Mouse (Mus musculus) kidney, embryonic 16.5 days (tissue): ENCODE measurements at regions not wholly inside any gene's neighbourhood (a gene's known extent, or its start where the extent isn't known, plus 50 kb on each side); places are given as distances from the start of the nearest gene placed in this dataset.
A peak's percentile ranks its signal among the peaks of the same experiment; 100 is the strongest.

Experiments used
- ATAC-seq: fragments of 200-750 bp; cut with Nextera tagmentation; 2 replicates; pipeline ENCODE4 v1.8.0; 2017; ENCODE audit warnings: moderate TSS enrichment; ENCODE audit not compliant: low FRiP score, low TSS enrichment
- H3K27ac ChIP-seq: fragments of 300-500 bp; sonication (generic); 2 replicates; pipeline ENCODE4 v1.5.1; 2014; ENCODE audit warnings: low read length
- H3K27me3 ChIP-seq: fragments of 300-500 bp; sonication (generic); 2 replicates; pipeline ENCODE4 v1.6.1; 2014; ENCODE audit warnings: low read length, control low read depth, mixed read lengths; ENCODE audit not compliant: insufficient read depth
- H3K36me3 ChIP-seq: fragments of 300-500 bp; sonication (generic); 2 replicates; pipeline ENCODE4 v1.6.1; 2014; ENCODE audit warnings: low read length, control low read depth, mixed read lengths; ENCODE audit not compliant: insufficient read depth
- H3K4me1 ChIP-seq: fragments of 300-500 bp; sonication (generic); 2 replicates; pipeline ENCODE4 v1.6.1; 2014; ENCODE audit warnings: low read length, control low read depth, mixed read lengths; ENCODE audit not compliant: insufficient read depth
- H3K4me2 ChIP-seq: fragments of 300-500 bp; sonication (generic); replicated peaks from 2 replicates; pipeline ENCODE4 v1.6.1; 2014; ENCODE audit warnings: low read depth, low read length
- H3K4me3 ChIP-seq: fragments of 300-500 bp; sonication (generic); 2 replicates; pipeline ENCODE4 v1.5.1; 2014; ENCODE audit warnings: mild to moderate bottlenecking, low read length
- H3K9ac ChIP-seq: fragments of 300-500 bp; sonication (generic); replicated peaks from 2 replicates; pipeline ENCODE4 v1.6.1; 2014; ENCODE audit warnings: low read length
- H3K9me3 ChIP-seq: fragments of 300-500 bp; sonication (generic); 2 replicates; pipeline ENCODE4 v1.6.1; 2016; ENCODE audit warnings: low read length, control low read depth
- WGBS: fragments of 180-500 bp; shearing (Covaris S2); extraction: QIAGEN DNeasy Blood & Tissue Kit; methylation state at CpG from one replicate; pipeline ENCODE4 v1.1.7; 2014; 5-methylcytosine and 5-hydroxymethylcytosine counted together

DNA sequence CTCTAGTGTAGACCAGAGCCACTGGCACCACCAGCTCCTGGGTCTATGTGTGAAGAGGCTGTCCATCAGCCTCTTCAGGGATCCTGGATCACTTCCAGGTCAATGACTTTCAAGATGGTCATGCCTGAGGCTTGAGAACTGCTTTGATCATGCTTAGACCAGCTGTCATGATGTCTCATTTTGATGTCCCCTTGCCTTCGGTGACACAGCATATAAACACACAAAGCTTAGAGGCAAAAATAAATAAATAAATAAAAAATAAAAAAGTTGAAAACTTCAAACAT lies 111.1 kb upstream of the Stc2 start:
- Histone ChIP-seq H3K27me3 (no peaks in the 10 kb centered on the region), H3K9ac (no peak overlapping the region), H3K9me3 (no peaks in the 10 kb centered on the region), H3K4me3 (no peak overlapping the region), H3K27ac (no peak overlapping the region), H3K4me1 (no peaks in the 10 kb centered on the region), H3K36me3 (no peaks in the 10 kb centered on the region), H3K4me2 (no peak overlapping the region)
- WGBS = 66% methylated on average over 1 of the region's 1 CpGs
- ATAC-seq = no peak

DNA sequence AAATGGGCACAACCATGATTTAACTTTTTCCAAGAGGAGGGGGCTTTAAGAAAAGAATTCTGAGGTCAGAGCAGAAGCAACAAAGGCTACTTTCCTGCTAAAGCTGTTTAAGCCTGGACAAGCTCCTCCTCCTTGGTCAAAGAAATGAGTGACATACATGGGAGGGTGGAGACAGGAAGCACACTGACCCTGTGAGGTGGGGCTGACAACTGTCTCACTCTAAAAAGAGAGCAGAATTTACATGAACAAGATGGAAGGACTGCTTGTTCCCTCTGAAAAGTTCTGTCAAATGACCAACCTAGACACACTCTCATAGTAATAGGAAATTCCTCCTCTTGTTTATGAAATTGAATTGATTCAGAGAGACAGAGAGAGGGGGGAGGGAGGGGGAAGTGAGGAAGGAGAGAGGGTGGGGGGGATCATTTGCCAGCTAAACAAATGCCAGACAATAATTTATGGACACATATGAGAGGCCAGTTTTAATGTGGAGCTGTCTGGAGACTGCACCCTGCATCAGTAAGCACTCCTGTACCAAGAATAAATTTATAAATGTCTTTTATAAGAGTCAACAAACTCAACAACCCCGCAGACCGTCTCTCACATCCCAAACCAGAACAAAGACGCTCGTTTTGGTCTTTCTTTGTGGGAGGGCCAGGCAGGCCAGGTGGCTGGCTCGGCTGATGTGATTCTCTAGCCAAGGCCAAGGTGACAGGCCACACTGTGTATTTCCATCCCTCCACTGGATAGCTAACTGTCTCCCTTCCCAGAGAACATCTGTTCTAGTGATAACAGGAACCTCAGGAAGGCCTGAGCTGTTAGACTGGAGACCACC lies 110.6 kb upstream of the Stc2 start:
- H3K27me3 ChIP-seq = no peaks in the 10 kb centered on the region
- no peak overlapping the region for H3K4me3 ChIP-seq
- no peak overlapping the region for H3K9ac ChIP-seq
- H3K27ac ChIP-seq = no peak overlapping the region
- H3K9me3 ChIP-seq = no peaks in the 10 kb centered on the region
- WGBS = 57% methylated on average over 5 of the region's 5 CpGs
- ATAC-seq = no peak
- H3K36me3 ChIP-seq = no peaks in the 10 kb centered on the region
- 0 out of 2 replicates have a peak, but pooled peaks cover 3% of the 10 kb centered on the region for H3K4me1 ChIP-seq
- no peak overlapping the region for H3K4me2 ChIP-seq

GRCm38 (mm10) chr11:31477763-31478162 lies 107.9 kb upstream of the Stc2 start:
- no peak overlapping the region for H3K27ac ChIP-seq
- WGBS = 36% methylated on average over 1 of the region's 1 CpGs
- peak; percentile 28 for ATAC-seq

DNA sequence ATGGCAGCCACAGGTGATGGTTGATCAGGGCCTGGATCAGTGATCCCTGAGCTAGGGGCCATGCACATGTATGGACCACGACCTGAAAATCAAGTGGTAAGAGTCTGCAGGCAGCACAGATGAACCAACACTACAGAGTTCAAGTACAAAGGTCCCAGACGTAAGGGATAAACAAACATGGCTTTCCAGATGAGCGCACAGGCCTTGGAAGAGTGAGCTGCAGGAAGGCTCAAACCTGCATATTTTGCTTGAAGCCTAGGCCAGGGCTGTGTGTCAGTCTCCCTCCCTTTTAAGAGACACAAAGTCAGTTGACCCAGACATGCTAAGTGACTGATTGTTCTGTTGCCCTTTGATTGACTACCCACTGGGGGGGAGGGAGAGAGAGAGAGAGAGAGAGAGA lies 107.2 kb upstream of the Stc2 start:
- H3K9ac ChIP-seq = no peak overlapping the region
- no peaks in the 10 kb centered on the region for H3K36me3 ChIP-seq
- no peak overlapping the region for H3K27ac ChIP-seq
- H3K9me3 ChIP-seq = no peaks in the 10 kb centered on the region
- H3K27me3 ChIP-seq = no peaks in the 10 kb centered on the region
- WGBS = 48% methylated on average over 3 of the region's 3 CpGs
- H3K4me3 ChIP-seq = no peak overlapping the region
- peak; percentile 64 for ATAC-seq
- H3K4me1 ChIP-seq = 0 out of 2 replicates have a peak, but pooled peaks cover 3% of the 10 kb centered on the region
- H3K4me2 ChIP-seq = no peak overlapping the region

More at GRCm38 (mm10) chr11:31477763-31478162, 107.9 kb upstream of the Stc2 start:
- Histone ChIP-seq H3K9me3 (no peaks in the 10 kb centered on the region), H3K36me3 (no peaks in the 10 kb centered on the region), H3K4me2 (no peak overlapping the region), H3K27me3 (no peaks in the 10 kb centered on the region), H3K4me3 (no peak overlapping the region), H3K4me1 (0 out of 2 replicates have a peak, but pooled peaks cover 3% of the 10 kb centered on the region), H3K9ac (no peak overlapping the region)

DNA sequence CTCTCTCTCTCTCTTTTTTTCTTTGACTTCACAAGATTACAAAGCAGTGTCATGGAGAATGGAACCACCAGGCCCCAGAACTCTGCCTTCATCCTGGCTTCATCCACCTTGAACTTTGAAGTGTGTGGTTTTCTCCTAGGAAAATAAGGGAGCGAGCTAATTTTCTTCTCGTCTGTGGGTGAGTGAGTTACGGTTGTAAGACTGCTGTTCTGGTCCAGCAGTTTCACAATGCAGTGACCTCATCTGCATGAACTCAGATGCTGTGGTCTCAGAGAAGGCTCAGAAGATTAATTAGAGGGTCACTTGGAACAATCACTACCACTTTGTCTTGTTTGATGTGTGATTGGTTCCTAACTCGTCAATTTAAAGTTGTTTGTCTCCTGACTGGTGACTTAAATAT lies 103.1 kb upstream of the Stc2 start:
- ATAC-seq = no peak; the same call in 1 of the 2 replicates
- Histone ChIP-seq H3K4me3 (no peak overlapping the region), H3K4me2 (no peak overlapping the region), H3K36me3 (no peaks in the 10 kb centered on the region), H3K27ac (no peak overlapping the region), H3K9ac (no peak overlapping the region), H3K9me3 (no peaks in the 10 kb centered on the region), H3K27me3 (no peaks in the 10 kb centered on the region), H3K4me1 (0 out of 2 replicates have a peak, but pooled peaks cover 3% of the 10 kb centered on the region)
- WGBS = 8% methylated on average over 4 of the region's 4 CpGs

GRCm38 (mm10) chr11:31470681-31471414 lies 101.0 kb upstream of the Stc2 start:
- WGBS = 41% methylated on average over 2 of the region's 2 CpGs
- Histone ChIP-seq H3K4me2 (no peak overlapping the region), H3K27me3 (no peaks in the 10 kb centered on the region), H3K9me3 (no peaks in the 10 kb centered on the region), H3K9ac (no peak overlapping the region), H3K36me3 (no peaks in the 10 kb centered on the region), H3K27ac (no peak overlapping the region), H3K4me1 (0 out of 2 replicates have a peak, but pooled peaks cover 2% of the 10 kb centered on the region), H3K4me3 (no peak overlapping the region)
- ATAC-seq = no peak

- ATAC-seq = no peak
- H3K36me3 ChIP-seq = no peaks in the 10 kb centered on the region
- no peak overlapping the region for H3K4me2 ChIP-seq
- no peak overlapping the region for H3K4me3 ChIP-seq
- H3K4me1 ChIP-seq = no peaks in the 10 kb centered on the region
- H3K9ac ChIP-seq = no peak overlapping the region
- H3K9me3 ChIP-seq = no peaks in the 10 kb centered on the region
- H3K27ac ChIP-seq = no peak overlapping the region
- WGBS = 73% methylated on average over 1 of the region's 1 CpGs
- no peaks in the 10 kb centered on the region for H3K27me3 ChIP-seq
Measured at GRCm38 (mm10) chr11:31464844-31465243, 95.0 kb upstream of the Stc2 start.

DNA sequence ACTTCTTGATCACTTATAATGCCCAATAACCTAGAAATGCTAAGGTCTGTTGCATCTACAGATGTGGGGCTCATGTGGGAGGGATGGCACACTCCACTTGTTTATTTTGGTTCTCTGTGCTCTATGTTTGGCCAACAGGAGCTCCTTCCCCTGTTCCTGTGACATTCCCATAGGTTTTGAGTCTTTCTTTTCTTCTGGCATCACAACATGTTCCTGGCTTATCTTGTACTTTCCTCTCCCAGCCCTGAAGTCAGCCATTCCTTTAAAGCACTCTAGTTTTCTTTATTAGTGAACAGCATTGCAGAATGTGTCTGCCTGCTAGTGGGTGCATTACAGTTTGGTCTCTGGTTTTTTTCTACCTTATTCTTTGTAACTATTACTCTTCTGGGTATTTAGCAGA lies 92.6 kb upstream of the Stc2 start:
- H3K27ac ChIP-seq = no peak overlapping the region
- no peak overlapping the region for H3K4me2 ChIP-seq
- no peak for ATAC-seq

DNA sequence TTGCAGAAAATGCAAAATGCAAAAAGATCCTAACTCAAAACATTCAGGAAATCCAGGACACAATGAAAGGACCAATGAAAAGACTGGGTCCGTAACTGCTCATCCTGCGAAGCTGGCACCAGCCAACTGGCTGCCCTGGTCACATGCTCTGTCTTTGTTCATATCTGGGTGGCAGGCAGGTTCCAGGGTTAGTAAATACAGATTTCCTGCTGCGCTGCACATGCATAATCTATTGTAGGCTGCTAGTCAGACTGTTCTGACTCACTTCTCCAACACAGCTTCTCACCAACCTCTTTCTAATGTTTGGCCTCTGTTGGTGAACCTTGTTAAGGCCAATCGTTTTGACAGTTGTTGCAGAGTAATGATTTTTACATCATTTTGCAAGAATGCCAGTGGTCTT lies 92.0 kb upstream of the Stc2 start:
- no peak for ATAC-seq
- H3K4me1 ChIP-seq = no peaks in the 10 kb centered on the region
- H3K36me3 ChIP-seq = no peaks in the 10 kb centered on the region
- no peak overlapping the region for H3K4me3 ChIP-seq
- no peak overlapping the region for H3K27ac ChIP-seq
- no peak overlapping the region for H3K4me2 ChIP-seq
- no peaks in the 10 kb centered on the region for H3K27me3 ChIP-seq
- WGBS = 91% methylated on average over 4 of the region's 4 CpGs
- no peak overlapping the region for H3K9ac ChIP-seq
- no peaks in the 10 kb centered on the region for H3K9me3 ChIP-seq

More for the DNA sequence above, 92.6 kb upstream of the Stc2 start:
- no peaks in the 10 kb centered on the region for H3K4me1 ChIP-seq
- no peaks in the 10 kb centered on the region for H3K36me3 ChIP-seq
- H3K4me3 ChIP-seq = no peak overlapping the region
- no peak overlapping the region for H3K9ac ChIP-seq
- H3K27me3 ChIP-seq = no peaks in the 10 kb centered on the region
- H3K9me3 ChIP-seq = no peaks in the 10 kb centered on the region

DNA sequence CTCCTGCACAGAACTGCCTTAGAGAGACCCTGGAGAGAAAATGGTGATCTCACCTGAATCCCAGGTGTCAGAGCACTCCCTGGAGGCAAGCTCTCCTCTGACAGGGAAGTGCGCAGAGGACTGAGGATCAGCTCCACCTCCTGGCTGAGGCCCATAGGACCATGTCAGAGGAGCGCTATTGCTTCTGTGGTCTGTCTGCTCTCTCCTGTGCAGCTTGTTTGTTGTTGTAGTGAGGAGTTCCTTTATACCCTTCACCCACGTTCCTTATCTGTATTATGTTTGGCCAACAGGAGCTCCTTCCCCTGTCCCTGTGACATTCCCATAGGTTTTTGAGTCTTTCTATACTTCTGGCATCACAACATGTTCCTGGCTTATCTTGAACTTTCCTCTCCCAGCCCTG lies 91.5 kb upstream of the Stc2 start:
- H3K4me1 ChIP-seq = no peaks in the 10 kb centered on the region
- H3K36me3 ChIP-seq = no peaks in the 10 kb centered on the region
- WGBS = 62% methylated on average over 3 of the region's 3 CpGs
- H3K4me2 ChIP-seq = no peak overlapping the region
- no peak overlapping the region for H3K9ac ChIP-seq
- no peaks in the 10 kb centered on the region for H3K27me3 ChIP-seq
- ATAC-seq = no peak
- H3K9me3 ChIP-seq = no peaks in the 10 kb centered on the region
- H3K4me3 ChIP-seq = no peak overlapping the region
- H3K27ac ChIP-seq = no peak overlapping the region
